Mouse (Mus musculus) cerebellum, postnatal 10 days (tissue): ENCODE results near the gene Gabrp.

Experiments used
- DNase-seq, 2 experiments: peaks; one replicate each; pipeline ENCODE4 v3.0.0; 2021; ENCODE audit warnings: mixed read lengths in 2 of 2

Gabrp gene

GRCm38 (mm10) chr11:33578859-33579258, at the start of gene Gabrp:
Gene Gabrp (minus strand): TSS chr11:33578959.
- DNase-seq = no peak

DNA sequence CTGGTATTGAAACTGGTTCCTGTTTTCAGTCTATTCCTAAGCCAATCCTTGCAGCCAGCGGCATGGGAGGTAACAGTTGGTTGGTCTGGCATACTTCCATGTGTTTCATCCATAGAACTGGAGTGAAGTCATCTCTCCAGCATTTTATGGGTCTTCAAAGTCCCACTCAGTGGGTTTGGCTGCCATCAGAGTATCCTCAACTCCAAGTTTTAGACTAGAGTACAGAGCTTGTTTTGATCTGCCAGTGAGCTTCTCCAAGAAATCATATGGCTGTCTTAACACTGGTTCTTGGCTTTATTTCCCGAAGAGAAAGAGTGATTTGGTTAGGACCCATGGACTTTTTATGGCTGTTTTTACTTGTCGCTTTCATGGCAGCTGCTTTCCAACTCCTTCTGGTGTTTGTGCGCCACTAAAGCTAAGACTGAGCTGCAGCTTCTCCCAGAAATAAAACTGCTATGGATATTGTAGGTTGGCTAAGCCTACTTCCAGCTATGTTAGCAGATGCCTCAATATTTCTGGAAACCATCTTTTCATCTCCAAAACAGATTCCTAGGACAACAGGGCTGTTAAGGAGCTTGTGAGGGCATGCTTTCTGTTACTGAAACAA, 48.5 kb upstream of the Gabrp start:
- peak in 1 of 2 experiments; percentile 32 for DNase-seq

DNA sequence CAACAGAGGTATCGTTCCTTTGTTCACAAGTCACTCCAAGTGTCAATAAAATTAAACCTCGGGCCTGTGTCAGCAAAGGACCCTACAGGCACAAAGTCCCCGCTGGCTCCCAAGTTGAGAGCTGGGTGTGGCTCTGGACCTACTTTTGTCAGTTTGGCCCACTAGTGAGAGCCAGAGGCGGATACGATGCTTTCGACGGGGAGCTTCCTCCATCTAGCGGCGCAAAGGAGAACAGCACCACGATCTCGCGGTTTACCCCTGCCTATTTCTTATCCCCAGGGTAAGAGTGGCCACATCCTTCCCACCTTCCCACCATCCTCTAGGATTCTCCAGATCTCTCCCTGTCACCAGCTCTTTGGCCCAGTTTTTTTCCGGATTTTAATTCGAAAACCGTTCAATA, 35.5 kb upstream of the Gabrp start:
- peak; percentile 83 to 86 for DNase-seq

DNA sequence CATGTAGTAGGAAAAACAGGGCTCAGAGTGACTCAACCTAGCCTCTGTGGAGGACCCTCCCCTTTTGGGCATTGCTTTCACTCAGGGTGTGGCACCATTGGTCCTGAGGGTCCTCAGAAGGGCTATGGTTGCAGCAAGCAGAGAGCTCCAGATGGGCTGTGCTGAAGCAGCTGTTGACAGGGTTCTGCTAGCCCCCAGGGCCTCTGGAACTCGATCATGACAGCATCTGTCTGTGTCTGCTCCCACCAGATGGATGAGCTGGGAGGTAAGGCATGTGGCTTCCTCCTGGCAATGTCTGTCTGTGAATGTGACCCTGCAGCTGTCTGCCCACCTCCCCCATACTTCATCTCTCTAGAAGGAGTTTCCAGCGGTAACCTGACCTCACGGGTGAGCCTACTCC, 29.0 kb upstream of the Gabrp start:
- no peak for DNase-seq

- no peak for DNase-seq
Observed at GRCm38 (mm10) chr11:33603174-33603573, 24.4 kb upstream of the Gabrp start.

- peak in 1 of 2 experiments; percentile 26 for DNase-seq
Observed at GRCm38 (mm10) chr11:33598986-33599385, 20.2 kb upstream of the Gabrp start, which contains the start of gene D130052B06Rik. Gene D130052B06Rik (plus strand): TSS chr11:33599302.

GRCm38 (mm10) chr11:33596655-33597054, 17.9 kb upstream of the Gabrp start:
- DNase-seq = no peak

DNA sequence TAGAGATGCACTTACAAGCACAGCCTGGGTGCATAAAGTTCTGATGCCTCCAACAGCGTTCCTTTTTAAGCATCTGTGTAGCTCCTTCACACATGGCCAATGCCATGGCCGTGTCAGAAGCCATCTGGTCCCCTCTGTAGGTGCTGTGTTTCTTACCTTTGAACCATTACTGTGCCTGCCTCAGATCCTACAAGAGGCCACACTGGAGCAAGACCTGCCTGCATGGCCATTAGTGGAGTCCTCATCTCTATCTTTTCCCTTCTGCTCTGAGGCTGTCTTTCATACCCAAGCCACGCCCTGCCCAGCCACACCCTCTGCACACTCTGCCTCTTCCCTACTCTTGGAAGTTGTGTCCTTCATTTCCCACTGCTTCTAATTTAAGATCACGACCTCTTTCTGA, 14.1 kb upstream of the Gabrp start:
- DNase-seq = no peak

DNA sequence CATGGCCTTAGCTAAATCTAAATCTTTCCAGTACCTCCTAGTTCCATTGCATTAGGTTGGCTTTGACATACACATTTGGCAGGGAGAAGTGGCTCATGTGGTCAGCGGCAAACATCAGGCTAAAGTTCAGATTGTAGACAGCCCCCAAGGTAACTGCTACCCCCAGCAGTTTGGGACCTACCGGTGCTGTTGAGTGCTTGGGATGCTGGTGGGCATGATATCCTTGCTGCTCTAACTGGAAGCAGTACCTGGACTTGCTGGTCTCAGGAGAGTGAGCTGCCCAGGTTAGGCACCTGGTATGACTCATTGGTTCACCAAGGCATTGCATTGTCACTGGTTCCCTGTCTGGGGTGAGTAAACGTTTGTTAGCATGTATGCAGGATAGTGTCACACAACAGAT, 12.0 kb upstream of the Gabrp start:
- DNase-seq = no peak

DNA sequence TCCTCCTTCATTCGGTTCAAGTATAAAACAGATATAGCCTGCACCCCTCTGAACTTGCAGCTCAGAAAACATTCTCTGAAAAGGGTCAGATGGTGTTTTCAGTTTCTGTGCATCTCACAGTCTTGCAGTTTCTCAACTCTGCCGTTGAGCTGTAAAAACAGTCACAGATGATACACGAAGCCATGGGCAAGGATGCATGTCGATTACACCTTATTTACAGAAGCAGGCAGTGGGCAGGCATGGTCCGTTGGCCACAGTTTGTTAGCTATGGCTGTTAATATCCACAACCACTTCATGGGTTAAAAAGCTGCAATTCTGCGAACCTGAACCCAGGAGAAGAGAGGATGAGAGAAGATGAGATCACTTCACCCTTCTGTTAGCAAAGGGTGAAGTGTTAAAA, 7.9 kb upstream of the Gabrp start:
- no peak for DNase-seq

GRCm38 (mm10) chr11:33579621-33580020, 862 bp upstream of the Gabrp start:
- DNase-seq = peak in 1 of 2 experiments; percentile 10

DNA sequence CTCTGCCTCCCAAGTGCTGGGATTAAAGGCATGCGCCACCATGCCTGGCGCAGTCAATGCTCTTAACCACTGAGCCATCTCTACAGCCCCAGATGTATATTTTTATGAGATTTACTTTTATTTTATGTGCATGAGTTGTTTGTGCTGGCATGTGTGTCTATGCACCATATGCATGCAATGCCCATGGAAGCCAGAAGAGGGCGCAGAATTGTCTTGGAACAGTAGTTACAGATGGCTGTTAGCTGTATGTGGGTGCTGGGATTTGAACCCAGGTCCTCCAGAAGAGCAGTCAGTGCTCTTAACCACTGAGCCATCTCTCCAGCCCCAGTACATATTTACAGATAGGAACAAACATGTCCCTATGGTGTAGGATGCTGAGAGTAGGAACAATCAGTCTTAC, 3.8 kb downstream of the Gabrp start:
- peak in 1 of 2 experiments; percentile 11 for DNase-seq

- peak; percentile 54 to 58 for DNase-seq
Observed at GRCm38 (mm10) chr11:33570413-33570812, 8.3 kb downstream of the Gabrp start.

DNA sequence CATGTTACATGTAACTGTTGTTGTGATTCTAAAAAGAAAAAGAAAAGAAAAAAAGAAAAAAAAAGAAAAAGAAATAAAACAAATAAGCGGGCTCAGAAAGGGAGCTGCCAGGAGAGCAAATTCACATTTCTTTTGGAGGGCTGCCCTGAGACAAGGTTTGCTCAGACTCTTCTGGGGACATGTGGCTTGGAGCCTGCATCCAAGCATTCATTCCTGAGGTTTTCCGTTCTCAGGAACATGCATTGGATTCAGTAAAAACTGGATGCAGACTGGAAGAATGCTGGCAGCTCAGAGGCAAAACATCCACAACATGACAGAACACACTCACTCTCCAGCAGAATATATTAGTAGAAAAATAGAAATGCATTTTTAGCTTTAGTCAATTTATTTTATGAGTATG, 14.8 kb downstream of the Gabrp start:
- DNase-seq = no peak

- DNase-seq = peak; percentile 51 to 63
Observed at GRCm38 (mm10) chr11:33554123-33554522, 24.6 kb downstream of the Gabrp start.

DNA sequence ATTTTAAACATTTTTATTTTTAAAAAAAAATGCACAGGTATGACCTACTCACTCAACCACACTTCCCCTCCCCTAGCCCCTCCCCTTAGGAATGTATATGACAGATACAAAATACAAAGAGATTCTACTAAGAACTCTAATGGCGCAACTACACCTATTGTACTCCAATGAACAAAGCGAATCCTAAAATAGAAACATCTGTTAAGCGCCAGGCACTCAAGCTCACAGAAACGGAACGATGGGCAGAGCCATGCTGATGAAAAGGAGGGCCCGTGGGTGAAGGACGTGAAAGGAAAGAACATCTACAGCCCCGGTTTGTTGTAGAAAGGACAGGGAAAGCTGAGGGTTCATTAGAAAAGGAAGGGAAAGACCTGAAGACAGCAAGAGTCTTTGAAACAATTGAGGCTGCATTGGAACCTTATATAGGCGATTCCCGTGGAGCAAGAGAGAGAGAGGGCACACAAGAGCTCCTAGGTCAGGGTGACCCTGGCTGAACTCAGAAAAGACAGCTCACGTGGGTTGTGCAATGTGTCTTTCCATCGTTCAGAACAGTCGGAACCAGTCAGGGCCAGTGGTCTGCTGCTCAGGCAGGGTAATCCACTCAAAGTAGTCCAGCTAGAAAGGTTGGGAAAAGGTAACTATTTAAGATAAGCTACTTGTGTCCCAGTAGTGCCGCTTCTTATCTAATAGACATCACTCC, 27.7 kb downstream of the Gabrp start:
- DNase-seq = no peak

- peak; percentile 64 to 69 for DNase-seq
Observed at GRCm38 (mm10) chr11:33547386-33547785, 31.4 kb downstream of the Gabrp start.

DNA sequence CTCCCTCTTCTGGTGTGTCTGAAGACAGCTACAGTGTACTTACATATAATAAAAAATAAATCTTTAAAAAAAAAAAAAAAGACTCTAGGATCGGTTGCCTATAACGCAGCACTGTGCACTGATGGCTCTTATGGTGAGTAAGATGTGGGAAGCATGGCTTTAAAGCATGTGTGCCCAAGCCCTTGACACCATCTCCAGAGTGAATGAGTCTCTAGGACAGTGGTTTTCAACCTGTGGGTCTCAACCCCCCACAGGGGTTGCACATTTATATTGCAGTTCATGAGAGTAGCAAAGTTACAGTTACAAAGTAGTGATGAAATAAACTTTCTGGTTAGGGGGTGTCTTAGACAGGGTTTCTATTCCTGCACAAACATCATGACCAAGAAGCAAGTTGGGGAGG, 33.8 kb downstream of the Gabrp start:
- DNase-seq = no peak

DNA sequence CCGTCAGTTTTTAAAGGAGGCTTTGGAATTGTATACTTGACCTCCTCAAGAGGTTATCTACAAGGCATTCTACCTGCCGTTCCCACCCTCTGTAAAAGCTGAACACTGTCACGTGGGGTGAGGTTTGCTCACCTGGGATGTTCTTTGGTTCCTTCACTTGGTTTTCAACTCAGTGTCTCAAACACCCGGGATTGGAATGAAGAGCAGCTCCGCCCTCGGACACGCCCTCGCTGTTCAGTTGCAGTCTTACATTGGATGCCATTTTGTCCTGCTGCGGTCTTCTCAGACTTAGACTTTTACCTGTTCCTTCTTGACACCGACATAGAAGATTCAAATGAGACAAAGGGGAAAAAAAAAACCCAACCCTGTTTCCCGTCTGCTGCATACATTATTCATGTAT, 34.6 kb downstream of the Gabrp start:
- no peak for DNase-seq

- DNase-seq = no peak
Observed at GRCm38 (mm10) chr11:33537390-33538125, 41.2 kb downstream of the Gabrp start.

GRCm38 (mm10) chr11:33536636-33537035, 42.1 kb downstream of the Gabrp start:
- DNase-seq = no peak

DNA sequence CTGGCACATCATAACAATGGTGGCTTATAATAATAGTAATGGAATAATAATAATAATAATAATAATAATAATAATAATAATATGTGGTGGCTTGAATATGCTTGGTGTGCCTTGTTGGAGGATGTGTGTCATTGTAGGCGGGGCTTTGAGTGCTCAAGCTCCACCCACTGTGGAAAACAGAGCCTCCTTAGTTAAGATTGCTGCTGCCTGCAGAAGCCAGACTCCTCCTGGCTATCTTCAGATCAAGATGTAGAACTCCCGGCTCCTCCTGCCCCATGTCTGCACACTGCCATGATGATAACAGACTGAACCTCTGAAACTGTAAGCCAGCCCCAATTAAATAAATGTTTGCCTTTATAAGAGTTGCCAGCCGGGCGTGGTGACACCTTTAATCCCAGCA, 44.2 kb downstream of the Gabrp start:
- DNase-seq = no peak

DNA sequence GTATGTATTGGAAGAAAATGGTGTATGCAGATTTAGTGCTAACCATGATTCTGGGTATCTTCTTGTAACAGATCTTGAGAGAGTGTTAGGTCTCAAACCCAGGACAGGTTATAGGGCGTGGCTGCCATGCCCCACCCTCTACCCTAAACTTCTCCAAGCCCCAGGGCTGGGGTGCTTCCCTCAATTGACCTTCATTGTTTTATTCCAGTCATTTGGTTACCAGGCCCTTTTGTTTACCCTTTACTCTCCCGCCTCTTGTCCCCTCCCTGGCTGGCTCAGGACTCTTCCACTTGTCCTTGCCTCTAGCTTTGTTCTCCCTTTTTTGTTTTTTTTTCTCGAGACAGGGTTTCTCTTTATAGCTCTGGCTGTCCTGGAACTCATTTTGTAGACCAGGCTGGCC, 45.2 kb downstream of the Gabrp start:
- no peak for DNase-seq

DNA sequence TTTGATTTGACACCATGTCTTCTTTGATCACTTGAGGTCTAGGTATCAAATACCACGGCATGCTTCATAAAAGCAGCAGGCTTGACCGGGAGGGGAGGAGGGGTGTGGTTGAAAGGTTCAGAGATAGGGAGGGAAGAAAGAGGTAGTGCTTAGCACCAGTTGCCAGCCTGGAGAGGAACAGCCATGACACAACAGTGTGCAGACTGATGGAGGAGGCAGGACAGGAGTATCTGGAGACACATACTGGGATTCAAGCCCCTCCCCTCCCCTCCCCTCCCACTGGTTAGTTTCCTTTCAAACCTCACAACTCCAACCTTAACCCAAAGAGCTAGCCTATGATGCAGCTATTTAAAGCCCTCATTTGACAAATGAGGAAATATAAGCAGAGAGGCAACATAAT, 49.2 kb downstream of the Gabrp start:
- no peak for DNase-seq
